Mouse (Mus musculus): Measurements from ENCODE around the gene Hilpda.
A peak's percentile ranks its signal among the peaks of the same experiment; 100 is the strongest.

Gene Hilpda

DNA sequence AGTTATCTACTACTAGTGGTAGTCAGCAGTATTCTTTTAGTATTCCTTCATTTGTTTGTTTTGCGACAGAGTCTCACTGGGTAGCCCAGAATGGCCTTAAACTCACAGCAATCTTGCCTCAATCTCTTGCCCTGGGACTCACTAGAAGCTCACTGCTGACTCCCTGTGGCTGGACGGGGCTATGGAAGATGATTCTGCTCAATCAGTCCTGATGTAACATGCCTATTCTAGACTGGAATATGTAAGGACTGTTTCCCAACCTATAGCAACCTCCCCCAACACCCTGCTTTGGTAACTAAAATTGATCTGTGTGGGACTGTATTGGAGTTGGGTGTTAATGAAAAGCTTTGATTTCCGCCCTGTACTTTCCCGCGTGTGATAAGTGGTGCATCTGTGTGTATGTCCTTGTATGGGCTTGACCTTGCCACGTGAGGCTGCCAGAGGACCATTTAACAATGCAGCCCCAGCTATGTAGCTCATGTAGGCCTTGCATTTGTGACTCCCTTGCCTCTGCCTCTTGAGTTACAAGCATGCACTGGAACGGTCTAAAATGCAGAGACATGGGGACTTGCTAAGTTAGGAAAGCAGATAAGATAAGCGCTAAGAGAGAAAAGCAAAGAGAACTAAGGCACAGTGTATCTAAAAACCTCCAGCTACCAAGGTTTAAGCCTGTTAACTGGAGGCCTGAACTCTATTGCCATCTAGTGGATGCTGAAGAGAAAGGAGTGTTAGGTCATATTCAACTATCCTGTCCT, 6.4 kb downstream of the Hilpda start:
- no peak for DNase-seq

DNA sequence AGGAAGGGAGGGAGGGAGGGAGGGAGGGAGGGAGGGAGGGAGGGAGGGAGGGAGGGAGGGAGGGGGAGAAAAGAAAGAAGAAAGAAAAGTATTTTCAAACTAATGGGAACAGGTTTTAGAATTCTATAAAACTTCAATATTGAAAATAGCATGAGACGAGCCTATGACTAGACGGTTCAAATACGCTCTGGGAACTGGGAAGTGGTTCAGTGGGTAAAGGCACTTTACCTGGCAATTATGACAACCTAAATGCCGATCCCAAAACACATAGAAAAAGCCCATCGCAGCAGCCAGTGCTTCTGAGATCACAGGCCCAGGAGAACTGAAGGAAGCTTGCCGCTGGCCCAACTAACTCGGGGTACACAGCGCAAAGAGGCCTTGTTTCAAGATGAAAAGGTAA, 7.0 kb downstream of the Hilpda start, which contains the start of gene Fam71f2:
Gene Fam71f2 (plus strand): TSS at position 301 of the 400 bp plus-strand sequence.
- DNase-seq, result no peak

DNA sequence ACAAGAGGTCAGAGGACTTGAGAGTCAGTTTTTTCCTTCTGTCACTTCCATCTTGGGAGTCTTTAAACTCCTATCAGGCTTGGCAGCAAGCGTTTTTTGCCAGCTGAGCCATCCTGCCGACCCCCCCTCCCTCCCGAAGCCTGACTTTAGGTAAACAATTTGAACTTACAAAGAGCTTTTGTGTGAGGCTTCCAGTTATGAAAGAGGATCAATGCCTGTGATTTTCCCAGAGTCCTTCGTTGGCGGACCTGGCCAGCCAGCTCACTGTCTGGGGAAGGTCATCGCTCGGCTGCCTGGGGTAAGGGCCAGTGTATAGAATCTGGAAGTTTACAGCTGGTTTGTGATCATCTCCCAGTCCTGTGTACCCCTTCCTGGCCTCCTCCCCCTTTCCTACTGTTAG, 8.4 kb downstream of the Hilpda start:
- no peak for DNase-seq

DNA sequence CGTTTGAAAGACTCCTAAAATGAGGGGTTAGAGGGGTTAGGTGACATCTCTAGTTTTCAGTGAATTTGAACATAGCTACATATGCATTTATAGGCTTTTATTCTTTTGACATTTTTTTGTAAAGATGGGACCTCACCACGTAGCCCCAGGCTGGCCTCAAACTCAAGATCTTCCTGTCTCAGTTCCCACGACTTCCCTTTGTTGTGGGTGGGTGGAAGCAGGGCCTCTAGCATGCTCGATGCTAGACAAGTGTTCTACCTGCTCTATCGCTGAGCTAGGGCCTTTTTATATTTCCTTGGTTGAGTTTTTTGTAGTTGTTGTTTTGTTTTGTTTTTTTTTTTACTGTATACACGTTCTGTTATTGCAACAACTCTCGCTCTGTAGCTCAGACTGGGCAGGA, 14.6 kb downstream of the Hilpda start:
- DNase-seq, result no peak

DNA sequence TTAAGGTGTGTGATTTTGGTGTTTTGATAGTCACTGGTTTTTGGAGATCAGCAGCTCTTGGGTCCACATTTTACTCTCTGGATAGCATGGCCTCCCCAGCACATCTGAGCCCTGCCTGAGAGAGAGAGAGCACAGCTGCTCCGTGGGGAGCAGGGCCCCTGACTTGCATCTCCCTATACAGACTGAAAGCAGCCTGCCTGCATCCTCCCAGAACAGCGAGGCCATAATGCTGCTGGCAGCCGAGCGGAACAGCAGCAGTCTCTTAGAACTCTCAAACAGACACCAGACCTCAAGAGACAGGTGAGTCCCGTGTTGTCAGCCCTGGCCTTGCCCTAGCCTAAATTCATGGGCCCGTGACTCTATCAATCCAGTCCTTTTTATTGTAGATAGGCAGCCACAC, 15.2 kb downstream of the Hilpda start:
- no peak for DNase-seq

DNA sequence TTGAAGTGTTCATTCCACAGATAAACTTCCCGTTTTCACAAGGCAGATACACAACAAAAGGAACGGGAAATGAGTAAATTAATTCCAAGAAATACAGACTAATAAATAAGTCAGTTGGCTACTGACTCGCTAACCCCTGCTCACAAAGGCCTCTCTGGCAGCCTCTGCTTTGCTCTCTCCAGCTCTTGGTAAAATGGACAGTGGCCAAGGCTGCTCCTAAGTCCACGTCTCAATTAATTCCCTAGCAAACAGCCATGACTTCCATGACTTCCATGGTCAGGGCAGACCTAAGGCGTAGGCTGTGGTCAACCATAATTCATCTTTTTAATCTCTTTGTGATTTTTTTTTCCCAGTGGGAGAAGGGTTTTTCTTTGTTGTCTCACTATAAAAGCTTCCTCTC, 15.7 kb downstream of the Hilpda start:
- peak; percentile 87 for DNase-seq

DNA sequence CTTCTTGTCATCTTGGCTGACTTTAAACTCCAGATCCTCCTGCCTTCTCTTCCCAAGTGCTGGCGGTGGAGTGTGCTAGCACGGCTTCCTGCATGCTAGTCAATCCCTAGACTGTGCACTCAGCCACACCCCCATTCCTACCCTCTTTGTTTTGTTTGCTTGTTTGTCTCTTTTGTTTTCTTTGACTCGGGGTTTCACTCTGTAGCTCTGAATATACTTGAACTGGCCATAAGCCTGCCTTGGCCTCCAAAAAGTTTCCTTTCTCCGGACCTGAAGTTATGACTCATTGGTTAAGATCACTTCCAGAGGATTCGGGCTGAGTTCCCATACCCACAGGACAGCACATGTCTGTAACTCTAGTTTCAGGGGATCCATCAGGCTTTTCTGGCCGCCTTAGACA, 16.4 kb downstream of the Hilpda start:
- peak; percentile 83 for DNase-seq

DNA sequence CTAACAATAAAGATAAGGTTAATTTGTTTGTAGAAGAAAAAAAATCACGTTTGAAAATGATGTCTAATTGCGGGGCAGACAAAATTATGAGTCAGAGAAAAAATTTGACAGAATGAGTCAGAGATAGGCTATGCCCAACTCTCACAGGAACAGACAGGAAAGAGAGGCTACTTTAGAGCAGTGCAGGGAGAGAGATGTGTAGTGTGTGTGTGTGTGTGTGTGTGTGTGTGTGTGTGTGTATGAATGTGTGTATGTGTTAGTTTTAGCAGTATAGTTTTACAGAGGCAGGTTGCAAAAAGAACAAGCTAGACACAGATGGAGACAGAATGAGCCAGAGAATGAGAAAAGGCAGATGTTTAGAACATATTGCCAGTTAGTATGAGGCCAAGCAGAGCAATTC, 26.8 kb downstream of the Hilpda start:
- no peak for DNase-seq

DNA sequence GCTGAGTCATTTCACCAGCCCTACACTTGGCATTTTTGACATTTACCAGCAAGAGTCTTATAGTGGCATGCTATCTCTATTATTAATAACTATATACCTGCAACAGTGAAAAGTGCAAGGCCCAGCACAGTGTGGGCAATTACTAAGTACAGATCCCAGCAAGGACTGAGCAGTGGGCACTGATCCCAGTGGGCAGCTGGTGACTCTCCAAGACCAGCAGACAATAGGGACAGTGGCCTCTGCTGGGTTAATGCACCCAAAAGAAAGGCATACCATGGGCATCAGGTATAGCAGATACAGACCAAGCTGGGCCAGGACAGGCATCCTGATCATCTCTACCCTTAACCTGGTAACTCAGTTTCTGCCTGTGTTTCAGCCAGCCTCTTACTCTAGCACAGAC, 31.0 kb downstream of the Hilpda start:
- DNase-seq, result no peak

DNA sequence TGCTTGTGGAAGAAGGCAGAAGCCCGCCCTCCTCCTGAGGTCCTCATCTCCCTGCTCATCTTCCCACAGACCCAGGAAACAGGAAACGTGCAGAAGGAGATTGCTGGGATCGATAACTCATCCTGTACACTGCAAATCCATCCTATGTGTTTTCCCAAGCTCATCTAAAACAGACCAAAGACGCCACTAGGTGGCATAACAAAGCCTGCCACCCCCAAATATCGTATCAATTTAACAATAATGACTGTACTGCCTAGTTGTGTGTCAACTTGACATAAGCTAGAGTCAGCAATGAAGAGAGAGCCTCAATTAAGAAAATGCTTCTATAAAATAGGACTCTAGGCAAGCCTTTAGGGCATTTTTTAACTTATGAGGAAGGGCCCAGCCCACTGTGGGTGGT, 31.4 kb downstream of the Hilpda start:
- no peak for DNase-seq

DNA sequence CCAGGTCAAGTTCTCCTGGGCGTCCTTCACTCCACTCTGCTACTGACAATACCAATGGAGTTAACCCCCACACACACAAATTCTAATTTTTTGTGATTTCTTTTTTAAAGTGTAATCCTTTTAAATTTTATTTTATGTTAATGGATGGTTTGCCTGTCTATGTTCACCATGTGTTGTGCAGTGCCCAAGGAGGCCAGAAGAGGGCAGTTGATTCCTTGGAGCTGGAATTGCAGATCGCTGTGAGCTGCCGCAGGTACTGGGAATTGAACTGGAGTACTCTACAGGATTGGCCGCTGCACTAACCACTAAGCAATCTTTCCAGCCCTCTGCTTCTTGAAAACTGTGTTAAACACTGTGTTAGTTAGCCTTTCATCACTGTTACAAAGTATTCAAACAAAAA, 33.2 kb downstream of the Hilpda start:
- DNase-seq, result no peak

DNA sequence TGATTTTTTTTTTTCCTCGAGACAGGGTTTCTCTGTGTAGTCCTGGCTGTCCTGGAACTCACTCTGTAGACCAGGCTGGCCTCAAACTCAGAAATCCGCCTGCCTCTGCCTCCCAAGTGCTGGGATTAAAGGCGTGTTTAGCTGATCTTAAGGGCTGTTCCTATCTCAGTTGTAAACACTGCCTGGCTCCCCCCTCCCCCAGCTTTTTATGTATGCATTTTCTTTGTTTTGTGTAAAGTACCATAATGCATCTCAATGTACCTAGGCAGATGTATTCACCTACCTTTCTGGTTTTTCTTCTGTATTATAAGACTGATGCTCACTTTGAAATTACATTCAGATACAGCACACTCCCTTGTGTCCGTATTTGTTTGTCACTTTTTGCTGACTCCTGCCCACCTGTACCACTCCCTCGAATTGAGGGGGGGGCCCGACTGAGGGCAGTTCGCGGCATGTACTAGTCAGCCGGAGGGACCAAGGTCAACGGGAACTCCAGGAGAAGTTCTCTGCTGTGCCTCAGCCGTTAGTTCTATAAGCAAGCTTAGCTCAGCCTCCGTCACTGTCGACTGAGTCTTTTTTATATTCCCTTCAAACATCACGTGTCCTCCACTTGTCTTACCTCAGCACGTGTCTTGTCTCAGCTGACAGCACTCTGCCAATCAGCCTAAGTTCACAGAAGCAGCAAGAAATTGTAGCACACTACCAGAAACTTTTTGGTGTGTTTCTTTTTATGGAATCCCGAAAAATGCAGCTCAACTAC, 36.7 kb downstream of the Hilpda start:
- DNase-seq, result no peak

DNA sequence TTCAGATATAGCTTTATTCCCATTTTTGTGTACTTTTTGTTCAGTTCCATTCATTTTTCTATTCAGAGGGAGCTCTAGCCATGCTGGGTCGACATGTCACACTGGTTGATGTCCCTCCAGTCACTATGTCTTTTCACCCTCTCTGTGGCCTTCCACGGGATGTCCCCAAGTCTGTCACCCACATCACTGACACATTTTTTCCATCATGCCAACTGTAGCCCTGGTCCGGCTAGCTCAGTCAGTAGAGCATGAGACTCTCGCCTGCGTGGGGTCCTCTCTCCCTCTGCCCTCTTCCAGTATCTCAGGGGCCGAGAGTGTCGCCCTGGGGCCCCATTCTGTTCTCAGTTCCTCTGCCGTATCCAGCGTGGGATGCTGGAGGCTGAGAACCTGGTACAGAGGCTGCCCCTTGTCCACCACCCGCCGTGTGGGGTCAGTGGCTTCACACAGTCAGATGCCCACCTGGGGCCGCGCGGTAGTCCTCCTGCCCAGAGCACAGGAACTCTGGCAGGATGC, 41.5 kb downstream of the Hilpda start:
- no peak for DNase-seq

DNA sequence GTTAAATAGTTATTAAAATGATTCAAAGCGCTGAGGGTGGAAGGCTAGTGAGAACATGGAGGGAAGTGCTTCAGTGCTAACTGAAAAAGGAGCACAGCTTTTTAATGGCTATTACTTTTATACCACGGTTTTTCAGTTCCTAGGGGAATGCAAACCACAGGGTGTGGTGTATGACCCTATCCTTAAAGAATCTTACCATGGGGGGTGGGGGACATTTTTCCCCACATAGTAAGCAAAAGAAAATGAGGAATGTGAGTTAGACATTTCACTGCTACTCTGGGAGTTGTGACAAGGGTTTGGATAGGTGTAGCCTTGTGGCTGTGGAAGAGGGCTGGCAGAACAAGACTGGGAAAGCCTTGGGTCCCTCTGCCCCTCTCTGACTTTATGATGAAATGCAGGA, 45.0 kb downstream of the Hilpda start:
- DNase-seq, result peak; percentile 34

DNA sequence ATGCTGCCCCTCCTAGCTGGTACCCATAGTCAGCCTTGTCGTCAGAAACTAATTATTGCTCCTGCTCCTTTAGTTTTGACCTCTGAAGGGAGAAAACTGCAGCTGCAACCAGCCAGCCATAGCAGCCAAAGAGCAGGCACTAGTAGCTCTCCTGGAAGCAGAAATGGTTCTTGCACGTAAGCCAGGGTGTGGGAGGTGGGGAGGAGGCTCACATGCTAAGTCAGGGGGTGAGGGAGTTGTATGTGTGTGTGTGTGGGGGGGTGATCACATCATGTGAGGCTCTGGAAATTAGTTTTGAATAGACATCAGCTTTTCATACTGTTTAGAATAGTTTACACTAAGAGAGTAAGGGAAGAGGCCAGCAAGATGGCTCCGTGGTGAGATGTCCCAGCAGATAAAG, 45.7 kb downstream of the Hilpda start:
- peak; percentile 68 for DNase-seq

DNA sequence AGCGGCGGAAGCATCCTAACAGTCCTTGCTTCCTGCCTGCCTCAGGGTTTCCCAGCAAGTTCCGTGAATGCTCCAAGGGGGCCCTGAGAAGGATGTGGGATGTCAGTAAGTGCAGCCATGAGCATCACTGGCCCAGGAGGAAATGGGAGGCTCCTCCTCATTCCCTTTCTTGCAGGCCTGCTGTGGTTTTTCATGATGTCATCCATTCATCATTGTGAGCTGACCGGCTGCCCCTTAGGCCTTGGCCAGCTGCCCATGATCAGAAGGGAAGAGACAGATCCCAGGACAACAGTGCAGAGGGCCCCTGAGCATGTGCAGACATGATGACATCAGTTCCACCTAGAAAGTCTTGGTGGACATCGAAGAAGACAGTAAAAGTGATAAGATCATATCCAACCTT, 46.6 kb downstream of the Hilpda start, which contains the start of gene Fam71f1:
Gene Fam71f1 (plus strand): TSS at position 262 of the 400 bp plus-strand sequence.
- peak; percentile 95 for DNase-seq

DNA sequence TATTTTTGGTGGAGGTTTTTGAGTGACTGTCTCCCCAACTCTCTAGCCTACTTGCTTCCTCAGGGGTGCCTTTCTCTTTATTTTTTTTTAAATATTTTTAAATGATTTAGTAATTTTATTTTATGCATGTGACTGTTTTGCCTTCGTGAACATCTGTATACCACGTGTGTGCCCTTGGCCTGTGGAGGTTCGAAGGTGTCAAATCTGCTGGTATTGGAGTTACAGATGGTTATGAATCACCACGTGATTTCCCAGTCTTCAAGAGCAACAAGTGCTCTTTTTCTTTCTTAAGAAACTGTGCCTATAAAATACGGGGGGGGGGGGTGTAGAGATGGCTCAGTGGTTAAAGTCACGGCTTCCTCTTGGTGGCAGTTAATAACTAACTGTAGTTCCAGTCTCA, 49.3 kb downstream of the Hilpda start:
- no peak for DNase-seq

DNA sequence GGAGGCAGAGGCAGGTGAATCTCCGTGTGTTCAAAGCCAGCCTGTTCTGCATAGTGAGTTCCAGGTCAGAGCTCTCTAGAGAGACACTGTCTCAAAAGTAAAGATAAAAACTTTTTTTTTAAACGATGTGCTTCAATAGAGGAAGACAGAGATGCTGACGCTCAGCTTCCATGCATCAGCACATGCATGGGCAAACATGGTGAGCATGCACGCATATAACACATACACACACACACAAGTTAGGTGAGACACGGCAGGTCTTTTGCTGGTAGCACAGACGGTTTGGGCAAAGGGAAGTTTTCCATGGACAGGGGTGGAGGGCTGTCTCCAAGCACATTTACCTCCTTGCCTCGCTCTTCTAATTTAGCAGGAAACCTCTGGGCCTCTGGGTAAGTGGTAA, 49.9 kb downstream of the Hilpda start:
- DNase-seq, result peak; percentile 55

DNA sequence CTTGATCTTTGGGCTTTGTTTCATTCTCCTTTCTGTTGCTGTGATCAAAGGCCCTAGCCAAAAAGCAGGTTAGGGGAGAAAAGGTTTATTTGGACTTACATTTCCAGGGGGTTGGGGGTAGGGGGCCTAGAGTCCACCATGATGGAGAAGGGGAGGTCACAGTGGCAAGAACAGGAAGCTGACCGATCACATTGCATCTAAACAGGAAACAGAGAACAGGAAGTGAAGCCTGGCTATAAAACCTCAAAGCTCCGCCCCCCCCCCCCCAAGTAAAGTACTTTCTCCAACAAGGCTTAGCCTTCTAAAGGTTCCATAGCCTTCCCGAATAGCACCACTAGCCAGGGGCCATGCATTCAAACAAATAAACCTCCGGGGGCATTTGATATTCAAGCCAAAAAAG, 50.4 kb downstream of the Hilpda start:
- no peak for DNase-seq
